Mouse (Mus musculus) cerebellum, adult 8-10 months (tissue): ENCODE measurements around the gene Npc2.
A peak's percentile ranks its signal among the peaks of the same experiment; 100 is the strongest.

ENCODE experiments used
- DNase-seq: peaks from one replicate; pipeline ENCODE4 v3.0.0; 2022

Npc2 gene

DNA sequence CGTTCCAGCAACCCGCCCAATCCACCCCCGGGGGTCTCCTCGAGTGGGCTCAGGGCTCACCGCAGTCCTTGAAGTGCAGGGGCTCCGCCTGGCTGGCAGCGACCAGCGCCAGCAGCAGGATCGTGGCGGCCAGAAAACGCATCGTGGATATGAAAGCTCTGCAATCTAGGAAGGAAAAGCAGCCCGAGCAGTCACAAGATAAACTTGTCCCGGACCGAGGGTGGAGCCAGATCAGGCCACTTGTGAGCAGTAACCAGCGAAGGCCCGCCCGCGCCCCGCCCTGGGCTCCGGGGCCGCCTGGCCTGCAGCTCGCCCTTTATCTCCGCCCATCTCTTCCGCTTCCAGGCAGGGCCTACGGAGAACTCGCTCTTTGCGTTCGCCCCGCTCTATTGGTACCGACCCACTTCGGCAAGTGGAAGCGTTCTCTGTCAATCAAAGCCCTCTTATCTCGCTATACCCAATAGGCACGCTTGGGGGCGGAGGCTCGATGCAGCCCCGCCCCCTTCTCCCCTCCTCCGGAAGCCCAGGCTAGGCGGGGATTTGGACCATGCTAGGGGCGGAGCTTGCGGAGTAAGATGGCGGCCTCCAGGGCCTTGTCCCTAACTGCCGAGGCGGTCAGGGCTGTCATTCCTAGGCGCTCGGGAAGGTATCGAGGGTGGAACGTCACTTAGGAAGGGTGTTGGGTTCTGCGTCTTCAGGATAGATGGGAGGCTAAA, at the start of gene Npc2, which contains the start of gene Isca2:
Npc2 (minus strand) TSS at position 427 of the 716 bp plus-strand sequence.
Isca2 (plus strand) TSS at position 526 of the 716 bp plus-strand sequence.
- DNase-seq, result peak; percentile 94

GRCm38 (mm10) chr12:84819236-84820168, 46.5 kb upstream of the Npc2 start:
- DNase-seq, result no peak

- DNase-seq, result no peak
These were observed 45.5 kb upstream of the Npc2 start for GRCm38 (mm10) chr12:84818496-84818895.

DNA sequence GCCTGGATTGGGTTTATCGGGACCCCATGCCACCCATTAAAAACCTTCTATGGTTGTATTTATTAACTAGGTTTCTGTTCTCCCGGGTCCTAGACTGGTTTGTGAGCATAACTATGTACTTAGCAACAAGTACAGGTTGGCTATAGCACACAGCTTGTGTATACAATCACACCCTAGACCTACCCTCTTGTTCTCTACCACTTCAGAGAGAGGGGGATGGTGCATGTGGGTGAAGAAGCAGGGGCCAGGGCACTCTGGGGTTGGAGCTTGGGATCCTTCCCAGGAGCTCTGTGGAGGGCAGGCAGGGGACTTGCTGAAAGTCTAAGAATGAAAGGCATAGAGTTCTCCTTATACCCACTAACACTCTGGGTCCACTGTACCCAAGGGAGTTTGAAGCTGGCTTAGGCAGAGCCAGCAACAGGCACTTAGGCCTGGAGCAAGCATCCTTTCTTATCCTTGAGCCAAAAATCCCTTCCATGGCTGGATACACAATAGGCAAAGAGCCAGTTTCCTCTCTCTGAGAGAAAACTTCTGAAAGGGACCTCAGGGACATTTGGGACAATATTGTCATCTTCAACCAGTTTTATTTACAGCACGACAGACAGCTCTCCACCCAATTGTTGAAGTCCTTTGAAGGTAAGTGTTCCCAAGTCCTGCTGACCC, 41.8 kb upstream of the Npc2 start:
- no peak for DNase-seq

GRCm38 (mm10) chr12:84813773-84814172, 40.8 kb upstream of the Npc2 start:
- no peak for DNase-seq

- no peak for DNase-seq
These were observed 39.1 kb upstream of the Npc2 start for GRCm38 (mm10) chr12:84812004-84812403.

DNA sequence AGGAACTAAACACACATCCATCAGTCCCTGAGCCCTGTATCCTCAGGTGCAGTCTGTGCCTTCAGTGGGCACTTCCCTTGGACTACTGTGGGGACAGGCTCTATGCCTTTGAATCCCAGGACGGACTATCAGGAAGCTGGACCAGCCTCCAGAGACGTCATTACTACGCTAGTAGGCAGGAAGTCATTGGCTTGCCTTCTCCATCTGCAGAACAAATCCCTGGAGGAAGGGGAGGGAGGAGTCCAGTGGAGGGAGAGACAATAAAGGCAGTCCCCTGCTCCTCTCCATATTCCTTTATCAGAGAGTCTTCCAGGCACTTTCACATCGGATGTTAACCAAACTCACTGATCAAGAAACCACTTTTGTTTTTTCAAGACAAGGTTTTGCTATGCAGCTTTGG, 38.6 kb upstream of the Npc2 start:
- no peak for DNase-seq

GRCm38 (mm10) chr12:84810810-84811209, 37.9 kb upstream of the Npc2 start:
- DNase-seq, result no peak

DNA sequence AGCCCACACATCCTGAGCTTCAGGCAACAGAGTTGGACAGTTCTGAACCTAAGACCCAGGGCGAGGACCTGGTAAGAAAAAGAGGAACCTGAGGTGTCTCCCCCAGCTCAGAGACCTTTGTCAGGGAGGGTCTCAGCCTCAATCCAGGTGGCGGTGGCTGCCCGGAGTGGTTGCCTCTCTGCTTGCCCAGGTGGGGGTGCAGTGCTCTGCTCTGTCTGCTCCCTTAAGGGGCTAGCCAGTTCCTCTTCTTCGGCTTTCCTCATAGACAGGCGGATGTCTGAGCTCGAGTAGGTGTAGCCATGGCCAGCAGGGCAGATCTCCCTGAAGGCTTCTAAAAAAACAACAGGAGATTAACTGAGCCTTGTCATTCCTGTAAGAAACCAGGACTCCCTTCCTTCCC, 36.1 kb upstream of the Npc2 start:
- DNase-seq, result no peak

DNA sequence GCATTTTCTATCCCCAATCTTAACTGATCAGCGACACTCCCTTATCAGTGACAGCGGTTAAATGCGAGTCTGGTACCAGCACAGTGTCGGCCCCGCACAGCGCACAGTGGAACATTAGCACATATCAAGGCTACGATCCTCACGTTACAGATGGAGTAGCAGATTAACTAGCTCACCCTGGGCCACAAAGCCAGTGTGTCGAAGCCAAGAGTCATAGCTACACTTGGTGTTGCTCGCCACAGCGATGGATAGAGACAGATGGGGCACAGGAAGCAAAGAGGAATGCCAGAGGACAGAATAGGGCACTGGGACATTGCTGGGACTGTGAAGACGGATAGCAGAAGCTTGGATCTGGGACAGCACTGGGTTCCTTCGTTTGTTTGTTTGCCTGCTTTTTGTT, 34.4 kb upstream of the Npc2 start:
- peak; percentile 73 for DNase-seq

DNA sequence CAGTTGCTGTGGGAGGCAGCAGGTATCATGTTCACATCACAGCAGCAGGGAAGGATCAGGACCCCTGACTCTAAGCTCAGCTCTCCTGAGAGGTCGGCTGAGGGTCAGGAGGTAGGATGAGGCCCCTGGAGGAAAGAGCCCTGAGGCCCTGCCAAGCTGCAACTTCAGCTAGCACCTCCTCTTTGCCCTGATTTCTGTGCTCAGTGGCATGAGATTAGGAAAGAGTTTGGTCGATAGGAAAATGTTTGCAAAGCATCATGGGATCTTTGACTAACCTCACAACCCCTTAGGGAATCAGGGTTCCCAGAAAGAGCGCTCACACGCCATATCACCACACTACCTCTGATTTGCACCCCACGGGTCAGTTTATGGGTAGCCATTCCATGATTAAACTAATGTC, 33.8 kb upstream of the Npc2 start:
- DNase-seq, result no peak

GRCm38 (mm10) chr12:84806010-84806409, 33.1 kb upstream of the Npc2 start:
- no peak for DNase-seq

DNA sequence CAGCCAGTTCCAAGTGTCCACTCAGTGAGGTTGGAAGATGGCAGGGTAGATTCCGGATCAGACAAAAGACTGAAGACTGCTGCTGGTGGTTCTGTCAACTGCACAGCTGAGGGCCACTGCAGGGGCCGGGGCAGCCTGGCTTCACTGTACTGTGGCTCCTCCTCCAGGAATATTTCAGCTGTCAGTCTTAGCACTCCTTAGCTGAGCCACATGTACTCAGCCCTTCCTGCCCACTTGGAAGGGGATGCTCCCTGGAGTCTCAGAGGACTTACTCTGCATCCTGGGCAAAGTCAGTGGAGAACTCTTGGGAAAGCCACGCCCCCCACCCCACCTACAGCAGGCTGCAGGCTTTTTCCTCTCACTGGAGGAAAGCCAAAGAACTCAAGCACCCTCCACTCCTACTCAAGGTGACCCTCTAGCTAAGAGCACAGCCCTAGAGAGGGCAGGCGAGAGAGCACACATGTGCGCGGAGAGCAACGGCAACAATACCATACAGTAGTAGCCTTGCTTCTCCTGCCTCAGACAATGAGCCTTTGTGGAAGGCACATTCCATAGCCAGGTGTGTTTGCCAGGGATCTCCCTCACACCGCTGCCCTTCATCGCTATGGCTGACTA, 32.4 kb upstream of the Npc2 start:
- no peak for DNase-seq

DNA sequence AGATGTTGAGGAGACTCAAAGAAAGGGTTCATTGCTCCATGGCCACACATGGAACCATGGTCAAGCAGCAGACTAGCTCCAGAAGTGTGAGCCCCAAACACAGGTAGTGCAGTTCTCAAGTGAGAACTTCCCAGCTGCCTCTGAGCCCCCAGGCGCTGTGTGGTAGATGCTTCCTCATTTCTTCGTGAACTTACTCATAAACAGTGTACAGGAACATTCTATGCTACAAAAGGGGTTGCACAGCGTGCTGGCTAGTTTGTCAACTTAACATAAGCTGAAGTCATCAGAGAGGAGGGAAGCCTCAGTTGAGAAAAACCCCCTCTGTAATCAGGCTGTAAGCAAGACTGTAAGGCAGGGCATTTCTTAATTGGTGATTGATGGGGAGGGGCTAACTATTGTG, 29.7 kb upstream of the Npc2 start:
- DNase-seq, result no peak

- no peak for DNase-seq
These were observed 28.7 kb upstream of the Npc2 start for GRCm38 (mm10) chr12:84801532-84802110.

DNA sequence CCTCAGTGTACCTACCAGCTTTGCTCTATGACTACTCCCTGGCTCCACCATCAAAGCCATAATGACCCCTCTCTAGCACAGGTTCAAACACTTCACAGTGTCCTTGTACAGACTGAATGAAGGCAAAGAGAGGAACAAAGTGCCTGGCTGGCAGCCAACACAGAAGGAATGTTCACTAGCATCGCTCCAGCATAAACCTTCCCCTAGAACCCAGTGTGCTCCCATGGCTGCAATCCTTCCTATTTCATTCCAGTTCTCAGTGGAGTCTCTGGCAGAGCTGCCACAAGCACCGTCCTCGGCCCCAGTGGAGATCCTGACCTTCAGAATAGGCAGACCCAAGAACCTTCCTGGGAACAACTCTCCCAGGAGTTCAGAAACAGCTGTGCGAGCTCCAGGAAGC, 27.5 kb upstream of the Npc2 start:
- no peak for DNase-seq

DNA sequence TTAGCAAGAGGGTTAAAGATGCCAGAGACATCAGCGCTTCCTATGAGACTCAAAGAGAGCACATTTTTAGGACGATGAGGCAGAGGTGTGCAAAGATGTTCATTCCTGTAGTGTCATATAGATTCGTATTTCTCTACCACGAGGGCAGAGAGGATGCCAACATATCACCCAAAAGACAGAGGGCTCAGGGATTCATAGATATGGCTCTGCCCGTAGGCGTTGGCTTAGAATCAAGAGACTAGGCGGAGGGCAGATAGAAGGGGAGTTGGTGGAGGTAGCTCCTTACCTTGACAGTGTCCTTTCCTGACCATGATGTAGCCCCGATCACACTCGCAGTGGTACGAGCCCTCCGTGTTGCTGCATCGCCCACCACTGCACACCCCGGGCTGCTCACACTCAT, 26.1 kb upstream of the Npc2 start:
- no peak for DNase-seq

DNA sequence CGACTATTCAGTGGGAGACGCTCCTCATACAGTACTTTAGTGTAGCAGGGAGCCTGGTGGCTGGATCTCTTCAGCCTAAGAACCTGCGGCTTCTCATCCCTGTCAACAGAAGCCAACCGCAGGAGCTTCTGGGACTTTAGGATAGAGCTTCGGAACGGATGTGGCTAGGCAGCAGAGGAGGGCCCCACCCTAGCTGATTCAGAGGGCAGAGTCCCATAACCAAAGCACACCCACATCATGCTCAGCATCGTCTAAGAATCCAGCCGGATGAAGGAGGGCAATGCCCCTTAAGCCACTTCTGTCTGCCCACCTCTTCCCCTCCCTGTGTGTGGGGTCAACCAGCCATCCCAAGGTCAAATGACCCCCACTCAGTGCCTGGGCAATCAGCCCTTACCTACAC, 21.7 kb upstream of the Npc2 start:
- DNase-seq, result no peak

DNA sequence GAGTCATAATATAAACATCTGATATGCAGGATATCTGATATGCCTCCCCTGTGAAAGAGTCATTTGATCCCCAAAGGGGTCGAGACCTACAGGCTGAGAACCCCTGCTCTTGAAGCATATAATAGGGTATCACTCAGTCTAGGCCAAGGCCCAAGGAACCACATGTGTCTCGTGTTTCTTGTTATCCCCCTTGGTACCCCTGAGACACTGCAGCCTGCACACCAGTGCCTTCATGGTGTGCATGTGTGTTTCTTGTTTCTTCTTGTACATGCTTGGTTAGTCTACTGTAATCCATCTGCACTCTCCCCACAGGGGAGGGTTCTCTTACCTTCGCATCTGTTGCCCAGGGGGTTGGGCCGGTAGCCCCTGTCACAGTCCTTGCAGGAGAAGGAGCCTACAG, 19.7 kb upstream of the Npc2 start:
- DNase-seq, result no peak

- DNase-seq, result no peak
These were observed 17.9 kb upstream of the Npc2 start for GRCm38 (mm10) chr12:84790853-84791252.

- no peak for DNase-seq
These were observed 13.1 kb upstream of the Npc2 start for GRCm38 (mm10) chr12:84786091-84786490.

DNA sequence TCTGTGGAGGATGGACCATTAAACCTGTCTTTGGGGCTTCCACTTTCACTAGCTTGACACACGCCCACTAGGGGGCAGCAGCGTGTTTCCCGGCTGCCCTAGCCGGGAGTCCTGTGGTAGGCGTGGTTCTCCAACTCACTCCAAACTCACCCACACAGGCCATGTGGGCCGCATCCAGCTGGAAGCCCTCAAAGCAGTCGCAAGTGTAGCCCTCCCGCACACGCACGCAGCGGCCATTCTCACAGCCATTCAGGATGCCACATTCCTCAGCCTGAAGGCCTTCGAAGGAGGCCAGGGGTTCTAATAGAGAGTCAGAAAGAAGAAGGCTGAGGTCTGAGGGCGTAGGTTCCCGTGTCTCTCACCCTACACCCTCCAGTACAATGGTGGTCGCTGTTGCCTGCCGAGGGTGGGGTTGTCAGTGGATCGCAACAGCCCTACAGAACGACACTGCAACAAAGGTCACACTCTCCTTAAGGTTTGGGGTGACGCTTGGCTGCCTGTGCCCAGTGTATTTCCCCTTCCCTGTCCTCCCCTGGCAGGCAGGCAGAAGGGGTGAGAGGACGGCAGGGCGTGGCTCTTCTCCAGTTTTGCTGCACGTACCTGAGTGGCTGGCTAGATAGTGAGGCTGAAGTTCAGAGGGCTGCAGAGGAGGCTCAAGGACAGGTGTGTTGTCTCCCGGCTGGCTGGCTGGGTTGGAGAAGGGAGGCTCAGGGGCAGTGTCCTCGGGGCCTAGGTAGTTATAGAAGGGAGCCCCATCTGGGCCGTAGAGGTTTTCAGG, 11.8 kb upstream of the Npc2 start:
- peak; percentile 91 for DNase-seq
